Mouse (Mus musculus) liver, postnatal 0 days (tissue): ENCODE data around the gene Abat.

Source experiments
- CTCF ChIP-seq: sonication (generic); IDR thresholded peaks from 2 replicates; pipeline ENCODE4 v1.5.1; 2016; ENCODE audit warnings: antibody characterized with exemption, low read depth
- EP300 ChIP-seq: IDR thresholded peaks from 2 replicates; pipeline ENCODE4 v1.6.1; 2016; ENCODE audit warnings: antibody characterized with exemption, low read depth, mild to moderate bottlenecking

GRCm38 (mm10) chr16:8610397-8610796 is 97.2 kb downstream of the Abat start:
- no peak for TF ChIP-seq CTCF
- no peak for TF ChIP-seq EP300
